Mouse (Mus musculus) neural tube, embryonic 15.5 days (tissue): Measurements from ENCODE around the gene Them5. TPM values are rescaled to one million over a fixed set of nuclear protein-coding genes. Genes with fewer than 3 reads are reported as not detected.

Experiments
- ATAC-seq: fragments of 200-750 bp; cut with Nextera tagmentation; 2 replicates; pipeline ENCODE4 v1.8.0; 2017; ENCODE audit warnings: mild to moderate bottlenecking, moderate TSS enrichment, moderate library complexity; ENCODE audit not compliant: low FRiP score
- H3K27ac ChIP-seq: fragments of 300-500 bp; sonication (generic); replicated peaks from 2 replicates; pipeline ENCODE4 v1.5.1; 2015; ENCODE audit warnings: mild to moderate bottlenecking, inconsistent platforms
- H3K27me3 ChIP-seq: fragments of 300-500 bp; sonication (generic); replicated peaks from 2 replicates; pipeline ENCODE4 v1.6.1; 2015; ENCODE audit warnings: inconsistent platforms
- H3K36me3 ChIP-seq: fragments of 300-500 bp; sonication (generic); 2 replicates; pipeline ENCODE4 v1.6.1; 2015; ENCODE audit warnings: inconsistent platforms
- H3K4me1 ChIP-seq: fragments of 300-500 bp; sonication (generic); 2 replicates; pipeline ENCODE4 v1.6.1; 2015; ENCODE audit warnings: inconsistent platforms
- H3K4me2 ChIP-seq: fragments of 300-500 bp; sonication (generic); 2 replicates; pipeline ENCODE4 v1.6.1; 2015; ENCODE audit warnings: inconsistent platforms, mild to moderate bottlenecking, moderate library complexity
- H3K4me3 ChIP-seq: fragments of 300-500 bp; sonication (generic); replicated peaks from 2 replicates; pipeline ENCODE4 v1.5.1; 2015; ENCODE audit warnings: mild to moderate bottlenecking, inconsistent platforms
- H3K9ac ChIP-seq: fragments of 300-500 bp; sonication (generic); replicated peaks from 2 replicates; pipeline ENCODE4 v1.6.1; 2015; ENCODE audit warnings: mild to moderate bottlenecking, inconsistent platforms
- H3K9me3 ChIP-seq: fragments of 300-500 bp; sonication (generic); replicated peaks from 2 replicates; pipeline ENCODE4 v1.6.1; 2016; ENCODE audit warnings: inconsistent platforms
- WGBS: fragments of 180-500 bp; shearing (Covaris S2); methylation state at CpG from one replicate; pipeline ENCODE4 v1.1.7; 2015; ENCODE audit warnings: mixed read lengths; 5-methylcytosine and 5-hydroxymethylcytosine counted together
- polyA plus RNA-seq: library from polyadenylated mRNA; unstranded; fragments of >200 nt; fragmentation: Nextera tagmentation; extraction: Ambion mirVana; gene quantifications from 2 replicates; pipeline ENCODE4 v1.2.1, GENCODE M21; 2015

Gene Them5
- polyA plus RNA-seq, 1 experiment from 2014 or later = 0.60 TPM

- H3K9ac ChIP-seq = no peak within 1 kb of the TSS
- no peaks in the 10 kb centered on the region for H3K36me3 ChIP-seq
- ATAC-seq = no peak
- H3K4me2 ChIP-seq = peak within 1 kb of the TSS; percentile 42
- H3K4me1 ChIP-seq = peaks cover 29% of the 10 kb centered on the region
- H3K27ac ChIP-seq = no peak within 1 kb of the TSS
- 12% methylated on average over 5 of the region's 5 CpGs for WGBS
- H3K27me3 ChIP-seq = 0 out of 2 replicates have a peak, but pooled peaks cover 6% of the 10 kb centered on the region
- H3K9me3 ChIP-seq = no peaks in the 10 kb centered on the region
- H3K4me3 ChIP-seq = 0 out of 2 replicates have a peak within 1 kb of the TSS, but pooled peaks have one; percentile 1
Measured at GRCm38 (mm10) chr3:94372641-94373040, 30.7 kb downstream of the Them5 start, which contains the start of gene Rorc. TSS of gene Rorc (plus strand) at chr3:94372794.

DNA sequence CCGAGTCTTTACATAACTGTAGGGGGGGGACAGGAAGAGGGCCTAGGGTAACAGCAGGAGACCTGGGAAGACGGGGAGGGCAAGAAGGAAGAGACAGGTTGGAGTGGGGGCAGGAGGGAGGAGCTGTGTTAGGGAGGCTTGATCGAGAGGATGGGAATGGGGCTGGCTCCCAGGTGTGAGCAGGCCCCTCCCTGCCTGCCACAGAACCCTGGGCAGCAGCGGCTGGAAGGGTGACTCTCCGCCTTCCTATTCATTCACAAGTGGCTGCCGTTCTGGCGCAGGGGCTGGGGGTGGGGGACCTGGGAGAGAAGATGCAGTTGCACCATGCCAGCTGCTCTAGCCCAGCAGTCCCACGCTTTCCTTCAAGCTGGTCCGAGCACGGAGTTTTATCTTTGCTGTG lies 31.2 kb downstream of the Them5 start:
- 6% methylated on average over 10 of the region's 10 CpGs for WGBS
- Histone ChIP-seq H3K4me3 (no peak overlapping the region), H3K4me1 (peaks cover 29% of the 10 kb centered on the region), H3K9ac (no peak overlapping the region), H3K27ac (no peak overlapping the region), H3K4me2 (peak overlapping the region; percentile 40), H3K36me3 (no peaks in the 10 kb centered on the region), H3K9me3 (no peaks in the 10 kb centered on the region), H3K27me3 (0 out of 2 replicates have a peak, but pooled peaks cover 6% of the 10 kb centered on the region)
- peak; percentile 32; the same call in 1 of the 2 replicates for ATAC-seq

GRCm38 (mm10) chr3:94373597-94374011 lies 31.7 kb downstream of the Them5 start:
- peak; percentile 32; the same call in 1 of the 2 replicates for ATAC-seq
- no peak overlapping the region for H3K27ac ChIP-seq
- H3K9ac ChIP-seq = no peak overlapping the region

DNA sequence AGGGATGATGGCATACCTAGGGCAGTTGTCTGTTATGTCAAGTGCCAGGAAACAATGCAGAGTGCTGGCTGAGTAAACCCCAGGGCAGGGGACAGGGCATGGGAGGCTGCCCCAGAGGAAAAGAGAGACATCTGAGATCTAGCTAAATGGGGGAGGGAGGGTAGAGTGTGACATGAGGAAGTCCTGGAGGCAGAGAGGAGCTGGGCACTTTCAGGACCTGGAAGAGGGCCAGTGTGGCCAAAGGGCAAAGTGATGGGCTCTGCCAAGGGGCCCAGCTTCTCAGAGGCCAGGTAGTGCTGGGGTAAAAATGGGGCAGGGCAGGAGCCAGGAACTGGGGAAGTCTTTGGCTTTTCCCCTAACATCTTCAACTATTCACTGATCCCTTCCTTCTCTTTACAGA lies 32.7 kb downstream of the Them5 start:
- Histone ChIP-seq H3K36me3 (no peaks in the 10 kb centered on the region), H3K9ac (no peak overlapping the region), H3K4me1 (peaks cover 29% of the 10 kb centered on the region), H3K9me3 (no peaks in the 10 kb centered on the region), H3K27me3 (0 out of 2 replicates have a peak, but pooled peaks cover 6% of the 10 kb centered on the region), H3K4me3 (no peak overlapping the region), H3K27ac (no peak overlapping the region), H3K4me2 (no peak overlapping the region)
- ATAC-seq = no peak

More at GRCm38 (mm10) chr3:94373597-94374011, 31.7 kb downstream of the Them5 start:
- Histone ChIP-seq H3K9me3 (no peaks in the 10 kb centered on the region), H3K27me3 (0 out of 2 replicates have a peak, but pooled peaks cover 6% of the 10 kb centered on the region), H3K4me1 (peaks cover 29% of the 10 kb centered on the region), H3K4me2 (peak overlapping the region; percentile 40), H3K36me3 (no peaks in the 10 kb centered on the region), H3K4me3 (no peak overlapping the region)
- 0% methylated on average over 5 of the region's 5 CpGs for WGBS

- 85% methylated on average over 2 of the region's 2 CpGs for WGBS
- Histone ChIP-seq H3K9ac (no peak overlapping the region), H3K36me3 (no peaks in the 10 kb centered on the region), H3K4me3 (no peak overlapping the region), H3K4me2 (no peak overlapping the region), H3K27me3 (0 out of 2 replicates have a peak, but pooled peaks cover 6% of the 10 kb centered on the region), H3K9me3 (no peaks in the 10 kb centered on the region), H3K4me1 (peaks cover 29% of the 10 kb centered on the region), H3K27ac (no peak overlapping the region)
- no peak for ATAC-seq
Measured at GRCm38 (mm10) chr3:94375146-94375545, 33.2 kb downstream of the Them5 start.

GRCm38 (mm10) chr3:94375861-94376260 lies 34.0 kb downstream of the Them5 start:
- ATAC-seq = no peak
- no peak overlapping the region for H3K4me2 ChIP-seq
- H3K4me1 ChIP-seq = peaks cover 29% of the 10 kb centered on the region
- H3K9ac ChIP-seq = no peak overlapping the region
- 0 out of 2 replicates have a peak, but pooled peaks cover 6% of the 10 kb centered on the region for H3K27me3 ChIP-seq
- WGBS = 71% methylated on average over 5 of the region's 5 CpGs
- H3K36me3 ChIP-seq = no peaks in the 10 kb centered on the region
- no peak overlapping the region for H3K27ac ChIP-seq
- no peak overlapping the region for H3K4me3 ChIP-seq
- no peaks in the 10 kb centered on the region for H3K9me3 ChIP-seq

GRCm38 (mm10) chr3:94377028-94377923 lies 35.4 kb downstream of the Them5 start:
- H3K9ac ChIP-seq = no peak overlapping the region
- H3K4me1 ChIP-seq = peaks cover 20% of the 10 kb centered on the region
- H3K9me3 ChIP-seq = no peaks in the 10 kb centered on the region
- no peaks in the 10 kb centered on the region for H3K36me3 ChIP-seq
- 22% methylated on average over 13 of the region's 13 CpGs for WGBS
- H3K27me3 ChIP-seq = 0 out of 2 replicates have a peak, but pooled peaks cover 6% of the 10 kb centered on the region
- no peak overlapping the region for H3K4me3 ChIP-seq
- no peak for ATAC-seq
- no peak overlapping the region for H3K27ac ChIP-seq
- H3K4me2 ChIP-seq = no peak overlapping the region

DNA sequence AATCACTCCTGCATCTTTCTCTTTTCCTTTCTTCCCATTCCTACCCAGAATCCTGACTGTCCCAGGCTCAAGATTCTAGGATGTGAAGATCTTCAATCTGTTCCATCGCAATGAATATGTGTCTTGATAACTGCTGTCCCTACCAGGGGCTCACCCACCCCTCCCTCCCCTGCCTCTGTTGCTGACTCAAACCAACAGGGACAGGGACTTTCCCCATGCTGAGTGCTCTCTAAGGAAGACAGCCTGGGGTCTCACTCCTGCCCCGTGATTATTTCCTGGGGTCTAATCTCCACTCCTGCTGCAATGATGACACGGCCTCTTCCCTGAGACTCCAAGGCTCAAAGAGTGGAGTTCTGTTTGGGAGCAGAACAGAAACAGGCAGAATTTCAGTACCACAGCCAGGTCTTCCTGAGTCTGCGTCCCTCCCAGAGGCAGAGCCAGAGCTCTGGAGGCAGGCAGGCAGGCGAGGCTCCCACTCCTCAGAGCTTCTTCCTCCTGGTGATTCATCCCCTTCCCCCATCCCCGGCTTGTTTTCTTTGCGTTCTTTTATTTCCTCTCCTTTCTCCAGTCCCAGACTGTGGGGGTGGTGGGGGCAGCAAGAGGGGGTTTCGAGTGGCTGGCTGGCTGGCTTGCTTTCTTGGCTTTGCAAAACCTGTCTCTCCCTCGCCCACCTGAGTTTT lies 38.1 kb downstream of the Them5 start:
- Histone ChIP-seq H3K27me3 (no peaks in the 10 kb centered on the region), H3K36me3 (no peaks in the 10 kb centered on the region), H3K9me3 (no peaks in the 10 kb centered on the region), H3K27ac (no peak overlapping the region), H3K9ac (no peak overlapping the region), H3K4me1 (no peaks in the 10 kb centered on the region), H3K4me3 (no peak overlapping the region), H3K4me2 (no peak overlapping the region)
- WGBS = 34% methylated on average over 9 of the region's 9 CpGs
- no peak for ATAC-seq

- Histone ChIP-seq H3K4me2 (no peak overlapping the region), H3K9me3 (no peaks in the 10 kb centered on the region), H3K27me3 (no peaks in the 10 kb centered on the region), H3K36me3 (no peaks in the 10 kb centered on the region), H3K4me1 (no peaks in the 10 kb centered on the region), H3K9ac (no peak overlapping the region), H3K4me3 (no peak overlapping the region), H3K27ac (no peak overlapping the region)
- WGBS = 77% methylated on average over 5 of the region's 5 CpGs
- no peak for ATAC-seq
Measured at GRCm38 (mm10) chr3:94382308-94382707, 40.4 kb downstream of the Them5 start.

- Histone ChIP-seq H3K4me1 (no peaks in the 10 kb centered on the region), H3K27me3 (no peaks in the 10 kb centered on the region), H3K9ac (no peak overlapping the region), H3K9me3 (no peaks in the 10 kb centered on the region), H3K27ac (no peak overlapping the region), H3K36me3 (no peaks in the 10 kb centered on the region), H3K4me2 (no peak overlapping the region), H3K4me3 (no peak overlapping the region)
- no peak for ATAC-seq
- WGBS = 78% methylated on average over 3 of the region's 3 CpGs
Measured at GRCm38 (mm10) chr3:94383476-94383875, 41.6 kb downstream of the Them5 start.

DNA sequence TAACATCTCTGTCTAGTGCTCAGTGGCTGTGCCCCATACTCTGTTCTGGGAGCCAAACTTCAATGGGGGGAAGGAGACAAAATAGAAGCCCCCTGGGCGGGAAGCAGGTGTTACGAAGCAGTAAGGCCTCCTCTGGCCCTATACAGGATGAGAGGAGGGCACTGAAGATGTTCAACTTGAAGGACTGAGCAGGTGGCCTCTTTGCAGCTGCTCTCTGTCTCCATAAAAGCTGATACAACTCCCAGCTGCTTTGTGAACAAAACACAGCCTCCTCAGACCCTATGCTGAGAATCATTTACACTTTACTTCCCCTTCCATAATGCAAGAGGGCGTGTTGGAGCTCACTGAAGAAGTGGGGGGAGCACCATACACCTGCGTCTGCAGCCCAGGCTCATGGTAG lies 44.8 kb downstream of the Them5 start:
- H3K4me1 ChIP-seq = no peaks in the 10 kb centered on the region
- no peaks in the 10 kb centered on the region for H3K36me3 ChIP-seq
- ATAC-seq = no peak
- H3K27ac ChIP-seq = no peak overlapping the region
- H3K27me3 ChIP-seq = no peaks in the 10 kb centered on the region
- H3K9me3 ChIP-seq = no peaks in the 10 kb centered on the region
- WGBS = 55% methylated on average over 4 of the region's 4 CpGs
- no peak overlapping the region for H3K4me2 ChIP-seq
- H3K4me3 ChIP-seq = no peak overlapping the region
- no peak overlapping the region for H3K9ac ChIP-seq
